Mouse (Mus musculus) layer of hippocampus, adult 2 months (tissue): Measurements from ENCODE around the gene Gldc. TPM values are rescaled to one million over a fixed set of nuclear protein-coding genes. Genes with fewer than 3 reads are reported as not detected.
A peak's percentile ranks its signal among the peaks of the same experiment; 100 is the strongest.
"Not testable (repeated sequence)": the region's sequence is repeated elsewhere in the genome, so short reads cannot be mapped to it uniquely, and the experiment has no call there.

Source experiments
- DNase-seq, 2 experiments: peaks; one replicate each; pipeline ENCODE4 v3.0.0; 2022; ENCODE audit warnings: low spot score in 2 of 2
- H3K27ac ChIP-seq: fragments of 200-600 bp; 2 replicates; pipeline ENCODE4 v1.8.1; 2022
- H3K4me3 ChIP-seq: fragments of 200-600 bp; 2 replicates; pipeline ENCODE4 v1.8.1; 2022; ENCODE audit warnings: mild to moderate bottlenecking
- CTCF ChIP-seq: fragments of 200-600 bp; conservative IDR thresholded peaks from 2 replicates; pipeline ENCODE4 v1.8.1; 2022; ENCODE audit warnings: antibody characterized with exemption, mild to moderate bottlenecking, moderate library complexity
- long read RNA-seq, 2 experiments: library from polyadenylated mRNA; stranded (forward); transcript quantifications; one replicate each; pipeline ENCODE4 v2.0.0; 2021; ENCODE audit warnings: borderline mapping rate in 2 of 2
- total RNA-seq, 2 experiments: library from RNA; stranded (reverse); gene quantifications; 2 replicates each; pipeline ENCODE4 v1.2.3; 2021

Gene Gldc
- 10 to 100 TPM; 35.9 to 37.1 TPM for total RNA-seq
- long read RNA-seq, experiment 1, transcript Gldc-201 (25 exons, 3,767 nt): major isoform, 88 of 102 reads
- long read RNA-seq, experiment 1, partial matches to known transcripts: 7 of 102 reads
- long read RNA-seq, experiment 1, other reads (novel, unspliced or antisense): 7 of 102 reads
- long read RNA-seq, experiment 2, transcript Gldc-201 (25 exons, 3,767 nt): major isoform, 115 of 129 reads
- long read RNA-seq, experiment 2, partial matches to known transcripts: 5 of 129 reads
- long read RNA-seq, experiment 2, other reads (novel, unspliced or antisense): 9 of 129 reads

DNA sequence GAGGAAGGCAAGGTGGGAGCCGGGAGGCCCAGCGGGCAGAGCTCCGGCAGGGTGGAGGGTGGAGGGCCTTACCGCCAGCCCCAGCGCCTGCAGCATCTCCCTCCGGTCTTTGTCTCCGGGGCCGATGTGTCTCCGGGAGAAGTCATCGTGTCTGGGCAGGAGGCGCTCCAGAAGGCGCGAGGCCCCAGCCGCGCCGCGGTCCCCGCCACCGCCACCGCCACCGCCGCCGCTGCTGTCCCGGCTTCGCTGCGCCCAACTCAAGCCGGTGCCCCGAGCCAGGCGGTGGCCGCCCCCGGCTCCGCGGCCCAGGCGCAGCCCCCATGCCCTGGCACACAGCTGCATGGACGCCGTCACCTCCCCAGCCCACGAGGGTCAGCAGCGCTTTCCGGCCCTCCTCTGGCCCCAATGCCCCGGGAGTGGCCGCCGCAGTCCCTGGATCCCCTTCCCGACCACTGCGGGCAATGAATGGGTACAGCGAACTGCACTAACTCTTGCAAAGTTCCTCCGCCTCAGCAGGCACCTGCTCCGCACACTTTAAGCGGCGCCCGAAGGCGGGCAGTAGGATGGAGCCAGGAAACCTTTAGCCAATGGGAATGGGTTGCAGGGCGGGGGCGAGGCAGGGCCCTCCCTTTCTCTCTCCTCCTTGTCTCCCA, at the start of gene Gldc:
Gene Gldc (minus strand): TSS at position 511 of the 653 bp plus-strand sequence.
- H3K4me3 ChIP-seq: peak within 1 kb of the TSS; percentile 68
- DNase-seq: peak; percentile 62 to 65
- TF ChIP-seq CTCF: no peak
- H3K27ac ChIP-seq: peak within 1 kb of the TSS; percentile 44

GRCm38 (mm10) chr19:30222593-30222992, 47.4 kb upstream of the Gldc start:
- not testable (repeated sequence) for H3K4me3 ChIP-seq, H3K27ac ChIP-seq, DNase-seq

- DNase-seq: peak; percentile 26 to 71
- Histone ChIP-seq H3K27ac (no peak overlapping the region), H3K4me3 (no peak overlapping the region)
- TF ChIP-seq CTCF: peak; percentile 90
Observed at GRCm38 (mm10) chr19:30217335-30217734, 42.1 kb upstream of the Gldc start.

- Histone ChIP-seq H3K4me3 (no peak overlapping the region), H3K27ac (no peak overlapping the region)
- DNase-seq: no peak
- TF ChIP-seq CTCF: no peak
Observed at GRCm38 (mm10) chr19:30216186-30216585, 41.0 kb upstream of the Gldc start.

GRCm38 (mm10) chr19:30215736-30216135, 40.5 kb upstream of the Gldc start:
- not testable (repeated sequence) for H3K4me3 ChIP-seq, H3K27ac ChIP-seq, DNase-seq

DNA sequence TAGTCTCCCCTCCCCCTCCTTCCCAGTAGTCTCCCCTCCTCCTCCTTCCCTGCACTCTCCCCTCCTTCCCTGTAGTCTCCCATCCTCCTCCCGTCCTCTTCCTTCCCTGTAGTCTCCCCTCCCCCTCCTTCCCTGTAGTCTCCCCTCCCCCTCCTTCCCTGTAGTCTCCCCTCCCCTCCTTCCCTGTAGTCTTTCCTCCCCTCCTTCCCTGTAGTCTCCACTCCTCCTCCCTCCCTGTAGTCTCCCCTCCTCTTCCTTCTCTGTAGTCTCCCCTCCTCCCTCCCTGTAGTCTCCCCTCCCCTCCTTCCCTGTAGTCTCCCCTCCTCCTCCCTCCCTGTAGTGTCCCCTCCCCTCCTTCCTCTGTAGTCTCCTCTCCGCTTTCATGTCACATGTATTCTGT, 38.8 kb upstream of the Gldc start:
- TF ChIP-seq CTCF: no peak
- no peak for DNase-seq
- Histone ChIP-seq H3K4me3 (no peak overlapping the region), H3K27ac (no peak overlapping the region)

DNA sequence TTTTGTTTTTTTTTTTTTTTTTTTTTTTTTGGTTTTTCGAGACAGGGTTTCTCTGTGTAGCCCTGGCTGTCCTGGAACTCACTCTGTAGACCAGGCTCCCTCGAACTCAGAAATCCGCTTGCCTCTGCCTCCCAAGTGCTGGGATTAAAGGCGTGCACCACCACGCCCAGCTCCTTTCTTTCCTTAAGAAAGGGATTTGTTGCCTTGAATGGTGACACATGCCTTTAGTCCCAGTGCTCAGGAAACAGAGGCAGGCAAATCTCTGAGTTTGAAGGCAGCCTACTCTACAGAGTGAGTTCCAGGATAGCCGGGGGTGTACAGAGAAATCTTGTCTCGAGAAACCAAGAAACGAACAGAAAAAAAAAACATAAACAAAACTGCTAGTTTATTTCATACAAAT, 33.8 kb upstream of the Gldc start:
- not testable (repeated sequence) for DNase-seq, H3K27ac ChIP-seq

DNA sequence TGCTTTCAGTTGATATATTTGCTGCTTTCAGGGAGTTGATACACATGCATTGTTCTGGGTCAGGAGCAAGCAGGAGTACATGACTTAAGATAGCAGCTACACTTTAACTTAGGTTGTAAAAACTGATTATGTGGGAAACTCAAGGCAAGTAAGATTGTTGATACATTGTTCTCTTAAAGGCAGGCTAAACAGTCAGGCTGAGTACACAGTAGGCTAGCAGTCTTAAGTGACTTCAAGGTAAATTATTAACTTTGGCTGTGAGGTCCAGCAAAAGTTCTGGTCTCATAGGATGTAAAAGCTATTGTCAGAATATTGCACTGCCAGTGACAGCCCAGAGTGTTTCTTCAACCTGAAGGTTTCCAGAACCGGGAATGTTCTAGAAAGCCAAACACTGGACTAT, 31.8 kb upstream of the Gldc start:
- no peak for TF ChIP-seq CTCF
- H3K27ac ChIP-seq: no peak overlapping the region
- H3K4me3 ChIP-seq: no peak overlapping the region
- DNase-seq: no peak

More for the DNA sequence above, 33.8 kb upstream of the Gldc start:
- H3K4me3 ChIP-seq: not testable (repeated sequence)

GRCm38 (mm10) chr19:30205874-30206273, 30.6 kb upstream of the Gldc start:
- no peak overlapping the region for H3K4me3 ChIP-seq
- H3K27ac ChIP-seq: no peak overlapping the region
- TF ChIP-seq CTCF: no peak
- DNase-seq: no peak

DNA sequence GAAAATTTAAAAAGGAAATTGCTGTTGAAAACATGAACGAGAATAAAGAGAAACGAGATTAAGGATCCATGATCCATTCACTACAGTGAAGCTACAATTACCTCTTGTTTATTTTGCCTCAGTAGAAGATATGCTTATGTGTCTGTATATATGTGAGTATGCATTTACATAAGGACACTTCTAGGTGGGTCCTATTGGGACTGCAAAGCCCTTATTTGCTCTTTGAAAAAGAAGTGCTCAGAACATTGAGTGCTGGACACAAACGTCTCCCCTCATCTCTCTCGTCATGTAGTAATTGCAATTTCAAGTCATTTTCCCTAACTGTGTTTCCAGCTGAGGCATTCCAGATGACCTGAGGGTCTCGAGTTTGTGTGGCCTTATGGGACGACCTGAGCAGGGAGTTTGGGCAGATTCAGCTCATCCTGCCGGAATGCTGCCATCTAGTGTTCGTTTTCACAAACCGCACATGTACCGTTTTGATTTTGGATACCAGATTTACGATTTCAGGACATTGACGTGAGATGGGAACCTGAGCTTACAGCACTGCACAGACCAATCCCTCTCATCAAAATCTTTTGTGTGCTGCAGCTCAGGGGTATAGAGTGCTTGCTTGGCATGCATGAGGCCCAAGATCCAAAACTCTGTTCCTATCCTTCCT, 30.1 kb upstream of the Gldc start:
- Histone ChIP-seq H3K27ac (no peak overlapping the region), H3K4me3 (no peak overlapping the region)
- peak; percentile 14 to 27 for DNase-seq
- TF ChIP-seq CTCF: peak; percentile 88

DNA sequence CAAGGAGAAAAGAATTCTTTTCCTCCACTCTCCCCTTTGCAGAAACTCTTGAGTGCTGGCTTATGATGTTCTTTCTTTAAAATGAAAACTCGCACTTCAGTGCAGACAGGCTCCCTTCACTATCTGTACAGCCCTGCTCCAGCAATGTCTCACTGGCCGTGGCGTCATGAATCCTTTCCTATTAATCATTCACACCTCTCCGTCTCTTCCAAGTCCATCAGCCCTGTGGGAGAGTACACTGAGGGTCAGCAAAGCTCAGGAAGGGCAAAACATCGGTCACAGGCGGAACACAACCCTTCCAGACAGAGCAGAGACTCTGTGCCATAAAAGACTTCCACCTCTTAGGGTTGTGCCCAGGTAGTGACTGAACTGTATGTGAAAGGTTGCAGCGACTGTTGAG, 26.9 kb upstream of the Gldc start:
- no peak for TF ChIP-seq CTCF
- H3K27ac ChIP-seq: no peak overlapping the region
- DNase-seq: no peak

DNA sequence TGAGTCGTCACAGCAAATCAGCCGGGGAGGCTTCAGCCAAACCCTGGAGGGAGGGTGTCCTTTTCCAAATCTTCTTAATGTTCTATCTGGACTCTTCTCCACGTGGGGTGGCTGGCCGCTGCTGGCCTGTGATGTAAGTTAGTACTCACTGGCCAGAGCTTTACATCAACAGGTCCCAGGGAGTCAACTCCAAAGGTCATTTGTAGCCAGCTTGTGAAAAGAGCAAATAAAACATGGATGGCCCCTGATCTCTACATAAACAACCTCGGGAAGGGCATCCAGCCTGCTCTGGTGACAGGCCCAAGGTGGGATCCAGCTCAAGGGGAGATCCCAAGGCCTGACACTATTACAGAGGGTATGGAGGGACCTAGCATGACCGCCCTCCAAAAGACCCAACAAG, 19.8 kb upstream of the Gldc start:
- Histone ChIP-seq H3K27ac (no peak overlapping the region), H3K4me3 (no peak overlapping the region)
- no peak for TF ChIP-seq CTCF
- no peak for DNase-seq

More for the DNA sequence above, 26.9 kb upstream of the Gldc start:
- H3K4me3 ChIP-seq: no peak overlapping the region

DNA sequence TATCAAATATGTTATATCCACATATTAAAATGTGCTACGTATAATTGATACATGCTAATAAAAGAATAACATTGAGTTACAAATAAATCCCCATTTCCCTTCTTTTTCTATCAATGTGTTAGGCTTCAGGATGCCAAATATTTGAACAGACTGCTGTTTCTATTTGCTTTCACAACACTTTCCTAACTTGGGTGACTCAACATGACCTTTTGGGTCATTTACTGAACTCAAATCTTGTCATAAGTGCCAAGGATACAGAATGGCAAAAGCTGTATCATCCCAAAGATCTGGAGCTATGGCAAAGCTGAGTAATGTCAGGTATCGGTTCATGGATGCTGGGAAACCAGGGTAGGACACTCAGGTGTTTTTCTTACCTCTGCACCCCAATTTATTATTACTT, 12.0 kb upstream of the Gldc start:
- no peak for DNase-seq
- Histone ChIP-seq H3K4me3 (no peak overlapping the region), H3K27ac (no peak overlapping the region)
- no peak for TF ChIP-seq CTCF

GRCm38 (mm10) chr19:30185536-30185935, 10.3 kb upstream of the Gldc start:
- DNase-seq: no peak
- TF ChIP-seq CTCF: no peak
- H3K4me3 ChIP-seq: no peak overlapping the region
- no peak overlapping the region for H3K27ac ChIP-seq
